8 mouse cellular contexts compared by ENCODE assay signal in the genomic region with DNA sequence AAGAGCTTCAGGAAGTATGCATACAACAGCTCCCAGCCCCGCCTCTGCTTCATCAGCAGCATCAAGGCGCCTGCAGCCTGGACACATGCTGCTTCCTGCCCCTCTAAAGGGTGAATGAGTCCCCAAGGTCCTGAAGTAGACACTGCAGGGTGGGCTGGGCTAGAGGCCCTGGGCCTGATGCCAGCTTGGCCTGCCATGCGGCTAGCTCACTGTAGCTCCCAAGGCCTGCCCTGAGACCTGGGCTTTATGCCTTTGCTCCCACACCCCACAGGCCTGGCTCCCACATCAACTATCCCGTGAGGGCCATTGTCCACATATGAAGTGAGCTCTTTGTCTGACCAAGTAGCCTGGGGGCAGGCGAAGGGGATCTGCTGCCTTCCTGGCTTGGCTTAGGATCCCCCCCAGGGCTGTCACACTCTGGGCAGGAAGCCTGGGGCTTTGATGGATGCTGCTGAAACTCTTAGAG. TPM values are rescaled to one million over a fixed set of nuclear protein-coding genes. Genes with fewer than 3 reads are reported as not detected.
DNase-seq lines count a peak whose midpoint lies in the region; ATAC-seq lines count a peak whose summit lies in the region.

No protein-coding gene starts in this region.

- peak overlapping the region; percentile 64; the same call in 1 of the 2 replicates for H3K27ac ChIP-seq in neural tube, embryonic 14.5 days (ENCODE audit: low read depth, low read length)

- WGBS in neural tube, embryonic 14.5 days = 29% methylated on average over 5 of the region's 5 CpGs

- H3K27me3 ChIP-seq in neural tube, embryonic 14.5 days (ENCODE audit: control insufficient read depth, insufficient read depth, low read length) = no peaks in the 10 kb centered on the region

- no peak overlapping the region for H3K9ac ChIP-seq in neural tube, embryonic 14.5 days (replicated peaks; ENCODE audit: low read depth, low read length)

- ATAC-seq in neural tube, embryonic 14.5 days (ENCODE audit: low read depth) = peak; percentile 89

- no peaks in the 10 kb centered on the region for H3K9me3 ChIP-seq in neural tube, embryonic 14.5 days (ENCODE audit: control insufficient read depth, low read length)

- peak; percentile 48 to 62 for DNase-seq in layer of hippocampus, adult 8-10 months (ENCODE audit: low spot score in 2 of 2)
- no peak for DNase-seq in layer of hippocampus, postnatal 36 days
- DNase-seq in adrenal gland, postnatal 14 days = peak; percentile 76
- peak; percentile 73 for DNase-seq in gastrocnemius, postnatal 25 days
- DNase-seq in kidney, postnatal 36 days = peak; percentile 29 to 59
- DNase-seq in thymus, postnatal 14 days = no peak
- DNase-seq in T-cell, adult 2 months (ENCODE audit: low spot score) = no peak

- H3K4me1 ChIP-seq in neural tube, embryonic 14.5 days (ENCODE audit: control insufficient read depth, insufficient read depth, low read length) = peaks cover 18% of the 10 kb centered on the region

- no peaks in the 10 kb centered on the region for H3K36me3 ChIP-seq in neural tube, embryonic 14.5 days (ENCODE audit: control insufficient read depth, insufficient read depth, low read length)

- H3K4me3 ChIP-seq in neural tube, embryonic 14.5 days (ENCODE audit: low read depth, low read length) = no peak overlapping the region

- no peak overlapping the region for H3K4me2 ChIP-seq in neural tube, embryonic 14.5 days (ENCODE audit: low read depth, low read length)

RNA-seq across cellular contexts. Expression of gene Cebpg, which starts 20.1 kb away (rescaled TPM):
- total RNA-seq in layer of hippocampus, adult 8-10 months (2022) = 10 to 100 TPM; 31.5 to 42.0 (median 36.7) TPM
- total RNA-seq in layer of hippocampus, postnatal 36 days (2021) = 10 to 100 TPM; 34.3 to 35.9 TPM
- 52.4 and 53.7 TPM in 2 replicates for total RNA-seq in adrenal gland, postnatal 14 days (2021)
- 10 to 100 TPM; 31.7 to 35.8 TPM for total RNA-seq in gastrocnemius, postnatal 25 days (2021)
- polyA plus RNA-seq in neural tube, embryonic 14.5 days (2014; fragmentation: Nextera tagmentation; extraction: Ambion mirVana) = 27.2 and 32.4 TPM in 2 replicates

Comparison
In these comparisons a context has a peak if more than half of its experiments do, and no peak if none do; other contexts are left out.
1. DNase-seq: peak in layer of hippocampus, adult 8-10 months (2 of 2), adrenal gland, postnatal 14 days (single experiment), gastrocnemius, postnatal 25 days (single experiment) and kidney, postnatal 36 days (2 of 2); none in layer of hippocampus, postnatal 36 days (0 of 2), thymus, postnatal 14 days (single experiment) and T-cell, adult 2 months (single experiment).